Mouse (Mus musculus): ENCODE data around the gene Mrps10. TPM values are rescaled to one million over a fixed set of nuclear protein-coding genes. Genes with fewer than 3 reads are reported as not detected.
"Not testable (repeated sequence)": the region's sequence is repeated elsewhere in the genome, so short reads cannot be mapped to it uniquely, and the experiment has no call there.

Gene Mrps10
- polyA plus RNA-seq, 1 experiment from 2014 or later: 78.5 TPM

GRCm38 (mm10) chr17:47422616-47423015 is 53.9 kb downstream of the Mrps10 start:
- not testable (repeated sequence) for H3K4me1 ChIP-seq; H3K4me3 ChIP-seq; H3K27me3 ChIP-seq (replicated peaks); H3K9ac ChIP-seq; ATAC-seq (ENCODE audit: low FRiP score, low read depth); H3K27ac ChIP-seq; H3K9me3 ChIP-seq; H3K4me2 ChIP-seq (replicated peaks); H3K36me3 ChIP-seq
- 86% methylated on average over 1 of the region's 1 CpGs for WGBS

GRCm38 (mm10) chr17:47424186-47424585 is 55.5 kb downstream of the Mrps10 start:
- no peaks in the 10 kb centered on the region for H3K4me1 ChIP-seq
- H3K4me2 ChIP-seq (replicated peaks): no peak overlapping the region
- 82% methylated on average over 6 of the region's 6 CpGs for WGBS
- no peak overlapping the region for H3K9ac ChIP-seq
- ATAC-seq (ENCODE audit: low FRiP score, low read depth): no peak
- H3K27ac ChIP-seq: no peak overlapping the region
- H3K36me3 ChIP-seq: no peaks in the 10 kb centered on the region
- H3K4me3 ChIP-seq: no peak overlapping the region
- no peaks in the 10 kb centered on the region for H3K27me3 ChIP-seq (replicated peaks)
- H3K9me3 ChIP-seq: no peaks in the 10 kb centered on the region

GRCm38 (mm10) chr17:47427316-47427715 is 58.6 kb downstream of the Mrps10 start:
- Histone ChIP-seq H3K9ac (no peak overlapping the region), H3K4me3 (no peak overlapping the region), H3K4me2 (replicated peaks) (no peak overlapping the region), H3K36me3 (no peaks in the 10 kb centered on the region), H3K27me3 (replicated peaks) (no peaks in the 10 kb centered on the region), H3K9me3 (no peaks in the 10 kb centered on the region), H3K27ac (no peak overlapping the region), H3K4me1 (no peaks in the 10 kb centered on the region)
- WGBS: 75% methylated on average over 6 of the region's 6 CpGs
- ATAC-seq (ENCODE audit: low FRiP score, low read depth): no peak

- Histone ChIP-seq H3K36me3 (no peaks in the 10 kb centered on the region), H3K9ac (no peak overlapping the region), H3K27me3 (replicated peaks) (no peaks in the 10 kb centered on the region), H3K9me3 (no peaks in the 10 kb centered on the region), H3K4me2 (replicated peaks) (peak overlapping the region; percentile 18; the same call in 1 of the 2 replicates), H3K27ac (no peak overlapping the region), H3K4me3 (no peak overlapping the region), H3K4me1 (no peaks in the 10 kb centered on the region)
- ATAC-seq (ENCODE audit: low FRiP score, low read depth): peak; percentile 48; the same call in 1 of the 2 replicates
- WGBS: 4% methylated on average over 8 of the region's 8 CpGs
Observed at GRCm38 (mm10) chr17:47428831-47429304, 60.2 kb downstream of the Mrps10 start.

- no peak overlapping the region for H3K4me3 ChIP-seq
- H3K9ac ChIP-seq: no peak overlapping the region
- WGBS: 68% methylated on average over 5 of the region's 5 CpGs
- no peaks in the 10 kb centered on the region for H3K4me1 ChIP-seq
- H3K36me3 ChIP-seq: no peaks in the 10 kb centered on the region
- no peak for ATAC-seq (ENCODE audit: low FRiP score, low read depth)
- no peaks in the 10 kb centered on the region for H3K9me3 ChIP-seq
- no peaks in the 10 kb centered on the region; the same call in 1 of the 2 replicates for H3K27me3 ChIP-seq (replicated peaks)
- no peak overlapping the region for H3K4me2 ChIP-seq (replicated peaks)
- H3K27ac ChIP-seq: no peak overlapping the region
Observed at GRCm38 (mm10) chr17:47430815-47431214, 62.1 kb downstream of the Mrps10 start.

Other genes starting within 250 kb of the Mrps10 start
- 0.75 and 0.85 TPM in 2 replicates for gene Guca1b, start 16.5 kb downstream of the Mrps10 start, polyA plus RNA-seq (2016; fragmentation: Nextera tagmentation; extraction: Ambion mirVana)
- 0.95 and 1.1 TPM in 2 replicates for gene Guca1a, start 31.7 kb downstream of the Mrps10 start, polyA plus RNA-seq (2016; fragmentation: Nextera tagmentation; extraction: Ambion mirVana)
- 0.14 and 0.32 TPM in 2 replicates for gene AI661453, start 67.7 kb downstream of the Mrps10 start, polyA plus RNA-seq (2016; fragmentation: Nextera tagmentation; extraction: Ambion mirVana)
- 0.37 and 0.68 TPM in 2 replicates for gene 1700001C19Rik, start 68.5 kb downstream of the Mrps10 start, polyA plus RNA-seq (2016; fragmentation: Nextera tagmentation; extraction: Ambion mirVana)
- gene Taf8, start 133.4 kb downstream of the Mrps10 start, polyA plus RNA-seq (2016; fragmentation: Nextera tagmentation; extraction: Ambion mirVana): 28.7 and 30.3 TPM in 2 replicates
- 146 and 152 TPM in 2 replicates for gene Ccnd3, start 136.2 kb downstream of the Mrps10 start, polyA plus RNA-seq (2016; fragmentation: Nextera tagmentation; extraction: Ambion mirVana)
- gene Bysl, start 242.6 kb downstream of the Mrps10 start, polyA plus RNA-seq (2016; fragmentation: Nextera tagmentation; extraction: Ambion mirVana): 32.5 and 35.9 TPM in 2 replicates
- gene Med20, start 242.7 kb downstream of the Mrps10 start, polyA plus RNA-seq (2016; fragmentation: Nextera tagmentation; extraction: Ambion mirVana): 39.7 and 41.6 TPM in 2 replicates
- 2.0 and 2.4 TPM in 2 replicates for gene Gm20517, start 242.7 kb downstream of the Mrps10 start, polyA plus RNA-seq (2016; fragmentation: Nextera tagmentation; extraction: Ambion mirVana)